Comparison of ENCODE assay signal across 16 mouse cellular contexts in genomic region chr12:29868295-29868694, GRCm38 (mm10).
A peak's percentile ranks its signal among the peaks of the same experiment; 100 is the strongest.
DNase-seq lines count a peak whose midpoint lies in the region; ATAC-seq and TF ChIP-seq lines count a peak whose summit lies in the region.
"Had no signal": no experiment of that assay in that cellular context is flagged by ENCODE, and none has a peak within 500 bp of the region (broad histone marks: within the 10 kb centered on the region; RNA-seq: fewer than 3 reads in every experiment).

No protein-coding gene starts in this region.

- H3K4me2 ChIP-seq in hindbrain, embryonic 14.5 days (replicated peaks), result no peak overlapping the region
- H3K4me2 ChIP-seq in hindbrain, embryonic 12.5 days (replicated peaks), result no peak overlapping the region
- H3K4me2 ChIP-seq in midbrain, embryonic 15.5 days, result no peak overlapping the region
- no peak overlapping the region for H3K4me2 ChIP-seq in midbrain, embryonic 13.5 days (replicated peaks)
- no peak overlapping the region for H3K4me2 ChIP-seq in hindbrain, postnatal 0 days (ENCODE audit: low read depth, low read length)
- H3K4me2 ChIP-seq: heart, embryonic 15.5 days; kidney, embryonic 15.5 days; liver, embryonic 15.5 days had no signal

- H3K27me3 ChIP-seq in hindbrain, embryonic 14.5 days (ENCODE audit: control insufficient read depth, insufficient read depth, low read length), result no peaks in the 10 kb centered on the region
- H3K27me3 ChIP-seq in hindbrain, embryonic 12.5 days, result no peaks in the 10 kb centered on the region
- no peaks in the 10 kb centered on the region for H3K27me3 ChIP-seq in midbrain, embryonic 15.5 days (replicated peaks)
- no peaks in the 10 kb centered on the region for H3K27me3 ChIP-seq in midbrain, embryonic 13.5 days
- no peaks in the 10 kb centered on the region for H3K27me3 ChIP-seq in hindbrain, postnatal 0 days (ENCODE audit: insufficient read depth, low read length)
- H3K27me3 ChIP-seq: heart, embryonic 15.5 days; kidney, embryonic 15.5 days; liver, embryonic 15.5 days had no signal

- no peak for TF ChIP-seq CTCF in hindbrain, postnatal 0 days (IDR thresholded peaks at IDR 0.05; ENCODE audit: low read depth)

- H3K9me3 ChIP-seq in hindbrain, embryonic 14.5 days (ENCODE audit: control insufficient read depth, low read length), result no peaks in the 10 kb centered on the region
- no peaks in the 10 kb centered on the region for H3K9me3 ChIP-seq in hindbrain, embryonic 12.5 days (replicated peaks)
- H3K9me3 ChIP-seq in midbrain, embryonic 15.5 days, result no peaks in the 10 kb centered on the region
- no peaks in the 10 kb centered on the region for H3K9me3 ChIP-seq in midbrain, embryonic 13.5 days
- H3K9me3 ChIP-seq in hindbrain, postnatal 0 days (ENCODE audit: low read length), result no peaks in the 10 kb centered on the region
- H3K9me3 ChIP-seq: heart, embryonic 15.5 days; kidney, embryonic 15.5 days; liver, embryonic 15.5 days had no signal

- ATAC-seq in hindbrain, embryonic 14.5 days (ENCODE audit: low FRiP score), result no peak
- no peak for ATAC-seq in hindbrain, embryonic 12.5 days (ENCODE audit: low FRiP score)
- no peak for ATAC-seq in midbrain, embryonic 15.5 days (replicated peaks)
- ATAC-seq in midbrain, embryonic 13.5 days, result no peak
- peak; percentile 65 for ATAC-seq in hindbrain, postnatal 0 days
- ATAC-seq: activated CD4-positive, CD25-positive, alpha-beta regulatory T cell, adult 4 months had no signal

- no peak overlapping the region for H3K9ac ChIP-seq in hindbrain, embryonic 14.5 days
- H3K9ac ChIP-seq in hindbrain, embryonic 12.5 days, result no peak overlapping the region
- H3K9ac ChIP-seq in midbrain, embryonic 15.5 days, result no peak overlapping the region
- H3K9ac ChIP-seq in midbrain, embryonic 13.5 days (replicated peaks), result no peak overlapping the region
- H3K9ac ChIP-seq in hindbrain, postnatal 0 days (replicated peaks; ENCODE audit: low read length), result no peak overlapping the region
- H3K9ac ChIP-seq: heart, embryonic 15.5 days; kidney, embryonic 15.5 days; liver, embryonic 15.5 days had no signal

- H3K36me3 ChIP-seq in hindbrain, embryonic 14.5 days (replicated peaks; ENCODE audit: control insufficient read depth, insufficient read depth), result peaks cover 38% of the 10 kb centered on the region
- 0 out of 2 replicates have a peak, but pooled peaks cover 6% of the 10 kb centered on the region for H3K36me3 ChIP-seq in hindbrain, embryonic 12.5 days
- peaks cover 17% of the 10 kb centered on the region; the same call in 1 of the 2 replicates for H3K36me3 ChIP-seq in midbrain, embryonic 15.5 days (replicated peaks)
- H3K36me3 ChIP-seq in midbrain, embryonic 13.5 days, result peaks cover 26% of the 10 kb centered on the region
- H3K36me3 ChIP-seq in hindbrain, postnatal 0 days (ENCODE audit: insufficient read depth, low read length), result no peaks in the 10 kb centered on the region
- H3K36me3 ChIP-seq: heart, embryonic 15.5 days; kidney, embryonic 15.5 days; liver, embryonic 15.5 days had no signal

- H3K27ac ChIP-seq in hindbrain, embryonic 14.5 days, result 0 out of 2 replicates have a peak overlapping the region, but pooled peaks have one; percentile 28
- H3K27ac ChIP-seq in hindbrain, embryonic 12.5 days, result no peak overlapping the region
- peak overlapping the region; percentile 45 for H3K27ac ChIP-seq in midbrain, embryonic 15.5 days
- no peak overlapping the region for H3K27ac ChIP-seq in midbrain, embryonic 13.5 days
- H3K27ac ChIP-seq in hindbrain, postnatal 0 days, result peak overlapping the region; percentile 59
- H3K27ac ChIP-seq: gastrocnemius, adult 2 months; heart, embryonic 15.5 days; kidney, embryonic 15.5 days; liver, embryonic 15.5 days had no signal

- no peak overlapping the region for H3K4me3 ChIP-seq in hindbrain, embryonic 14.5 days (replicated peaks; ENCODE audit: low read length)
- no peak overlapping the region for H3K4me3 ChIP-seq in hindbrain, embryonic 12.5 days
- no peak overlapping the region for H3K4me3 ChIP-seq in midbrain, embryonic 15.5 days
- H3K4me3 ChIP-seq in midbrain, embryonic 13.5 days (replicated peaks), result no peak overlapping the region
- H3K4me3 ChIP-seq in hindbrain, postnatal 0 days (ENCODE audit: low read length), result no peak overlapping the region
- H3K4me3 ChIP-seq: gastrocnemius, adult 2 months; heart, embryonic 15.5 days; kidney, embryonic 15.5 days; liver, embryonic 15.5 days had no signal

- WGBS in hindbrain, embryonic 14.5 days, result 33% methylated on average over 4 of the region's 4 CpGs
- WGBS in hindbrain, embryonic 12.5 days, result 56% methylated on average over 4 of the region's 4 CpGs
- WGBS in midbrain, embryonic 15.5 days, result 56% methylated on average over 4 of the region's 4 CpGs
- WGBS in midbrain, embryonic 13.5 days, result 69% methylated on average over 4 of the region's 4 CpGs
- WGBS in hindbrain, postnatal 0 days, result 29% methylated on average over 4 of the region's 4 CpGs

- peaks cover 33% of the 10 kb centered on the region for H3K4me1 ChIP-seq in hindbrain, embryonic 14.5 days (replicated peaks; ENCODE audit: control insufficient read depth, insufficient read depth, low read length)
- peaks cover 26% of the 10 kb centered on the region for H3K4me1 ChIP-seq in hindbrain, embryonic 12.5 days
- peaks cover 40% of the 10 kb centered on the region for H3K4me1 ChIP-seq in midbrain, embryonic 15.5 days
- peaks cover 34% of the 10 kb centered on the region for H3K4me1 ChIP-seq in midbrain, embryonic 13.5 days (replicated peaks)
- H3K4me1 ChIP-seq in hindbrain, postnatal 0 days (ENCODE audit: insufficient read depth, low read length), result peaks cover 14% of the 10 kb centered on the region
- H3K4me1 ChIP-seq: kidney, embryonic 15.5 days; liver, embryonic 15.5 days had no signal

- peak; percentile 33 for DNase-seq in adrenal gland, adult 2 months
- no peak for DNase-seq in adrenal gland, postnatal 4 days (ENCODE audit: low spot score in 2 of 2)
- DNase-seq in hindbrain, embryonic 14.5 days (ENCODE audit: low spot score), result no peak
- DNase-seq in hindbrain, postnatal 0 days (ENCODE audit: low spot score), result peak; percentile 77
- no peak for DNase-seq in cerebellum, adult 11-12 months
- DNase-seq: lung, postnatal 14 days; right cerebral cortex, postnatal 4 days; thymus, postnatal 4 days had no signal

Comparison
In these comparisons a context has a peak if more than half of its experiments do, and no peak if none do; other contexts are left out.
1. DNase-seq: peak in adrenal gland, adult 2 months (single experiment) and hindbrain, postnatal 0 days (single experiment); none in adrenal gland, postnatal 4 days (0 of 2), hindbrain, embryonic 14.5 days (single experiment) and cerebellum, adult 11-12 months (single experiment).
2. H3K27ac ChIP-seq: peak in hindbrain, embryonic 14.5 days (single experiment), midbrain, embryonic 15.5 days (single experiment) and hindbrain, postnatal 0 days (single experiment); none in hindbrain, embryonic 12.5 days (single experiment) and midbrain, embryonic 13.5 days (single experiment).